Mouse (Mus musculus) bone marrow, adult 2 months (tissue): ENCODE results near the gene Arhgap24. TPM values are rescaled to one million over a fixed set of nuclear protein-coding genes. Genes with fewer than 3 reads are reported as not detected.

Source experiments
- H3K27ac ChIP-seq: fragments of 200-500 bp; 2 replicates; pipeline ENCODE4 v1.5.1; 2012; ENCODE audit warnings: low read depth, mild to moderate bottlenecking, control low read depth, inconsistent platforms, low read length; ENCODE audit not compliant: control insufficient read depth, poor library complexity, insufficient read depth
- H3K4me1 ChIP-seq: fragments of 200-500 bp; 2 replicates; pipeline ENCODE4 v1.6.1; 2011; ENCODE audit warnings: low read length; ENCODE audit not compliant: control insufficient read depth, insufficient read depth
- H3K4me3 ChIP-seq: fragments of 200-500 bp; replicated peaks from 2 replicates; pipeline ENCODE3; 2011; ENCODE audit warnings: mild to moderate bottlenecking, low read depth, low read length, control low read depth; ENCODE audit not compliant: control insufficient read depth
- CTCF ChIP-seq: fragments of 200-500 bp; IDR thresholded peaks from 2 replicates; pipeline ENCODE4 v1.5.1; 2011; ENCODE audit warnings: low read length, control low read depth; ENCODE audit not compliant: control insufficient read depth, insufficient read depth
- POLR2A ChIP-seq: fragments of 200-500 bp; IDR thresholded peaks from 2 replicates; pipeline ENCODE4 v1.6.1; 2011; ENCODE audit warnings: low read depth, mild to moderate bottlenecking, control low read depth, low read length, borderline replicate concordance; ENCODE audit not compliant: control insufficient read depth
- WGBS: fragments of 180-500 bp; shearing (Covaris S2); methylation state at CpG from one replicate; pipeline ENCODE4 v1.1.7; 2018; 5-methylcytosine and 5-hydroxymethylcytosine counted together
- polyA plus RNA-seq: library from polyadenylated mRNA; stranded (reverse); fragments of >200 nt; gene quantifications from 2 replicates; pipeline ENCODE4 v1.2.4, GENCODE M21; 2011; ENCODE audit warnings: low replicate concordance; ENCODE audit not compliant: missing spikeins, insufficient read depth, insufficient read length

Arhgap24 gene
- polyA plus RNA-seq, 1 experiment, result 4.1 TPM

GRCm38 (mm10) chr5:102778253-102778652, 297.1 kb downstream of the Arhgap24 start:
- Histone ChIP-seq H3K4me3 (no peak overlapping the region), H3K27ac (no peak overlapping the region), H3K4me1 (no peaks in the 10 kb centered on the region; the same call in 1 of the 2 replicates)
- WGBS, result 7% methylated on average over 5 of the region's 5 CpGs
- no peak for TF ChIP-seq POLR2A
- TF ChIP-seq CTCF, result no peak

GRCm38 (mm10) chr5:102783585-102783984, 302.4 kb downstream of the Arhgap24 start:
- 60% methylated on average over 4 of the region's 4 CpGs for WGBS
- H3K4me3 ChIP-seq, result no peak overlapping the region
- H3K4me1 ChIP-seq, result no peaks in the 10 kb centered on the region; the same call in 1 of the 2 replicates
- TF ChIP-seq POLR2A, result no peak
- H3K27ac ChIP-seq, result no peak overlapping the region

- 61% methylated on average over 2 of the region's 2 CpGs for WGBS
- Histone ChIP-seq H3K4me3 (no peak overlapping the region), H3K4me1 (no peaks in the 10 kb centered on the region; the same call in 1 of the 2 replicates), H3K27ac (no peak overlapping the region)
- TF ChIP-seq POLR2A (no peak), CTCF (no peak)
Measured at GRCm38 (mm10) chr5:102786123-102786522, 304.9 kb downstream of the Arhgap24 start.

GRCm38 (mm10) chr5:102788437-102788836, 307.2 kb downstream of the Arhgap24 start:
- H3K4me1 ChIP-seq, result no peaks in the 10 kb centered on the region
- 70% methylated on average over 3 of the region's 3 CpGs for WGBS
- TF ChIP-seq POLR2A (no peak), CTCF (no peak)
- no peak overlapping the region for H3K27ac ChIP-seq
- H3K4me3 ChIP-seq, result no peak overlapping the region

GRCm38 (mm10) chr5:102791273-102791672, 310.1 kb downstream of the Arhgap24 start:
- 24% methylated on average over 4 of the region's 4 CpGs for WGBS
- TF ChIP-seq CTCF, result no peak
- no peak for TF ChIP-seq POLR2A

GRCm38 (mm10) chr5:102793536-102793935, 312.3 kb downstream of the Arhgap24 start:
- TF ChIP-seq POLR2A, result no peak
- TF ChIP-seq CTCF, result no peak
- H3K27ac ChIP-seq, result no peak overlapping the region
- 64% methylated on average over 11 of the region's 11 CpGs for WGBS

More at GRCm38 (mm10) chr5:102791273-102791672, 310.1 kb downstream of the Arhgap24 start:
- Histone ChIP-seq H3K4me1 (no peaks in the 10 kb centered on the region), H3K4me3 (no peak overlapping the region), H3K27ac (no peak overlapping the region)

GRCm38 (mm10) chr5:102801469-102801868, 320.3 kb downstream of the Arhgap24 start:
- Histone ChIP-seq H3K4me1 (no peaks in the 10 kb centered on the region), H3K4me3 (no peak overlapping the region), H3K27ac (no peak overlapping the region)
- WGBS, result 71% methylated on average over 3 of the region's 3 CpGs
- no peak for TF ChIP-seq CTCF
- no peak for TF ChIP-seq POLR2A

More at GRCm38 (mm10) chr5:102793536-102793935, 312.3 kb downstream of the Arhgap24 start:
- Histone ChIP-seq H3K4me1 (no peaks in the 10 kb centered on the region), H3K4me3 (no peak overlapping the region)

- WGBS, result 86% methylated on average over 6 of the region's 6 CpGs
- H3K4me1 ChIP-seq, result no peaks in the 10 kb centered on the region
- no peak overlapping the region for H3K4me3 ChIP-seq
- TF ChIP-seq POLR2A (no peak), CTCF (no peak)
- H3K27ac ChIP-seq, result no peak overlapping the region
Measured at GRCm38 (mm10) chr5:102802833-102803232, 321.6 kb downstream of the Arhgap24 start.

GRCm38 (mm10) chr5:102803675-102804074, 322.5 kb downstream of the Arhgap24 start:
- 71% methylated on average over 4 of the region's 4 CpGs for WGBS
- TF ChIP-seq CTCF (no peak), POLR2A (no peak)

More at GRCm38 (mm10) chr5:102803675-102804074, 322.5 kb downstream of the Arhgap24 start:
- Histone ChIP-seq H3K4me1 (no peaks in the 10 kb centered on the region), H3K4me3 (no peak overlapping the region), H3K27ac (no peak overlapping the region)
